Mouse (Mus musculus) myocyte (in vitro differentiated cells): ENCODE data around the gene Mcf2l.

ENCODE experiments used
- MAX ChIP-seq: IDR thresholded peaks from one replicate; pipeline ENCODE4 v1.6.1; 2011; ENCODE audit warnings: low read depth, mild to moderate bottlenecking, control low read depth
- MYOG ChIP-seq, 3 experiments: IDR thresholded peaks; one replicate each; pipeline ENCODE4 v1.6.1; 2011; ENCODE audit warnings: control low read depth in 2 of 3, low read depth in 2 of 3, mild to moderate bottlenecking in 2 of 3; ENCODE audit not compliant: insufficient read length in 2 of 3, control insufficient read depth in 1 of 3, insufficient read depth in 1 of 3
- POLR2A ChIP-seq: IDR thresholded peaks from one replicate; pipeline ENCODE4 v1.6.1; 2011; ENCODE audit warnings: low read depth, mild to moderate bottlenecking, control low read depth, moderate library complexity; ENCODE audit not compliant: insufficient read length
- POLR2AphosphoS2 ChIP-seq: IDR thresholded peaks from one replicate; pipeline ENCODE4 v1.6.1; 2011; ENCODE audit warnings: low read depth, control low read depth; ENCODE audit not compliant: insufficient read length
- SRF ChIP-seq: IDR thresholded peaks from one replicate; pipeline ENCODE4 v1.6.1; 2011; ENCODE audit warnings: low read depth; ENCODE audit not compliant: control insufficient read depth, insufficient read length
- USF1 ChIP-seq: IDR thresholded peaks from one replicate; pipeline ENCODE4 v1.6.1; 2011; ENCODE audit warnings: low read depth, mild to moderate bottlenecking, control low read depth, moderate library complexity

DNA sequence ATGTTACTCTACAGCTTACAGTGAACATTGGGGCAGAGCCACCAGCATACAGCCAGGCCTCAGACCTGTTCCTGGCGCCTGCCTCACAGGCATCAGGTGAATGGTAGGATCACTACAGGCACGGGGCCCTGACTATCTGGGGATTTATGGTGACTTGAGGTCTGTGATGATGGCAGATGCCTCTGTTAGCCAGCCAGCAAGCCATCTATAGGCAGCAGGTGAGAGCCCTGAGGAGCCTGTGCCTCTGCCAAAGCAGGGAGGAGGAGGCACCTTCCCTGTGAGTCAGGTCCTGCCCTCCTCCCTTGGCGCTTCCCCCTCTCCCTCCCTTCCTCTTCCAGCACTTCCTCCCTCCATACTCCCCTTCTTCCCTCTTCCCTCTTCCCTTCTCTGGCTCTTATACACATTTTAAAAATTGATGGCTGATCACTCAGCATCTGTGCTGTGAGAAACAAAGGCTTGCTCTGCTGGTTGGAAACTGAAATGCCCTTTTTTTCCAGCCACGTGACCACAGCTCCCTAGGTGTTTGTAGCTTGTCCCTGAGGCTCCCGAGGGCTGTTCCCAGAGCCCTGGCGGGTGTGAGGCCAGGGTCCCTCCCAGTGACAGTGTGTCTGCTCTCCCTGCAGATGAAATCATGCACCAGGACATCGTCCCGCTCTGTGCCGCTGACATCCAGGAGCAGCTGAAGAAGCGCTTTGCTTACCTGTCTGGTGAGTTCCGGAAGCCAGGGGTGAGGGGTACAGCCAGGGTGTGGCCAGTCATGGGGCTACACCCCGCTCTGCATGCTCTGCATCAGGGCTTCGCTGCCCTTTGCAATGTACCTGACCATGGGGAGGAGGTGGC, 89.2 kb downstream of the Mcf2l start:
- TF ChIP-seq POLR2AphosphoS2 (no peak), MAX (no peak), MYOG (IDR thresholded peaks at IDR 0.05; ENCODE audit: control insufficient read depth in 1 of 3, insufficient read depth in 1 of 3, insufficient read length in 2 of 3, low read depth in 2 of 3) (no peak), USF1 (no peak), POLR2A (no peak), SRF (no peak)
